Mouse (Mus musculus) brain, embryonic 14.5 days (tissue): ENCODE data around the gene Thbs2. TPM values are rescaled to one million over a fixed set of nuclear protein-coding genes. Genes with fewer than 3 reads are reported as not detected.

Experiments
- DNase-seq: peaks from one replicate; pipeline ENCODE4 v3.0.0-alpha.2; 2011; ENCODE audit warnings: low read depth
- CTCF ChIP-seq: fragments of 200-500 bp; IDR thresholded peaks from 2 replicates; pipeline ENCODE4 v1.5.1; 2012; ENCODE audit warnings: inconsistent platforms, mild to moderate bottlenecking, moderate library complexity, borderline replicate concordance; ENCODE audit not compliant: insufficient read depth, insufficient read length; ENCODE audit errors: extremely low read depth
- POLR2A ChIP-seq: fragments of 200-500 bp; IDR thresholded peaks from 2 replicates; pipeline ENCODE4 v1.6.1; 2012; ENCODE audit warnings: mild to moderate bottlenecking, inconsistent platforms, borderline replicate concordance; ENCODE audit not compliant: poor library complexity, insufficient read depth, insufficient read length, severe bottlenecking; ENCODE audit errors: extremely low read depth
- polyA plus RNA-seq: library from polyadenylated mRNA; depleted of rRNA; stranded (reverse); fragments of >200 nt; gene quantifications from 2 replicates; pipeline ENCODE4 v1.2.3, GENCODE M21; 2012

Thbs2 gene
- polyA plus RNA-seq, 1 experiment, result 7.9 TPM

- DNase-seq, result no peak
- TF ChIP-seq CTCF (no peak), POLR2A (no peak)
Observed at GRCm38 (mm10) chr17:14691901-14692300, 2.1 kb downstream of the Thbs2 start.

DNA sequence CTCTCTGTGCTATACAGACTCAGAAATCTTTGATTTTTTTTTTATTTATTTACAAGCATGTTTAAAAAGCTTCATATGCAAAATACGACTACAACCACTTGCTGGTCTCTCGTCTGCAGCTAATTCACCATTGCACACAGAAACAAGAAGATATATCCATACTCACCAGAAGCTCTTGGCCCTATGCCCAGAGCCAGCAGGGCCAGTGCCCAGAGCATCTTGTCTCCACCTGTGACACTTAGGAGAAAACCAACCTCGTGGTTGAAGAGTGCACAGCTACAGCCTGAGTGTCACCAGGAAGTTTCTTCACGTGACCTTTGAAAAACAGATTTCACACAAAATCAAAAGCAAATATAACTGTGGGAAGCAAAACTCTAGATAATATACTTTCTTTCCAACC, 2.8 kb downstream of the Thbs2 start:
- TF ChIP-seq POLR2A (no peak), CTCF (no peak)
- DNase-seq, result peak; percentile 31

DNA sequence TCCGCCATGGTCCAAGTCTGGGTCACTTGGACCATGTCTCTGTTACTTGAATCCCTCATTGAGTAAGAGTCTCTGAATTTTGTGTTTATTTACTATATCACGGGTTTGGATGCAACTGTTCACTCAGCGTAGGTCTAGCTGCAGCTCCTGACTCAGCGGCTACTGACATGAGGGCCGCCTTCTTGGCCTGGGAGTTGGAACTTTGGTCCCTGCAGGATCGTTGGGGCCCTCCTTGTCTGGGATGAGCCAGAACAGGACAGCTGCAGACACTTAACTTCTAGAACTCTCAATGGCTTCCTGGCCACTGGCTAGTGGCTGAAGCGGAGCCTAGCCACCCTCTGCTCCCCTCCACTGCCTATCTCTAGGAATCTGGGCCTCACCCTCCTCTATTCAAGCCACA, 11.2 kb downstream of the Thbs2 start:
- TF ChIP-seq CTCF (no peak), POLR2A (no peak)

DNA sequence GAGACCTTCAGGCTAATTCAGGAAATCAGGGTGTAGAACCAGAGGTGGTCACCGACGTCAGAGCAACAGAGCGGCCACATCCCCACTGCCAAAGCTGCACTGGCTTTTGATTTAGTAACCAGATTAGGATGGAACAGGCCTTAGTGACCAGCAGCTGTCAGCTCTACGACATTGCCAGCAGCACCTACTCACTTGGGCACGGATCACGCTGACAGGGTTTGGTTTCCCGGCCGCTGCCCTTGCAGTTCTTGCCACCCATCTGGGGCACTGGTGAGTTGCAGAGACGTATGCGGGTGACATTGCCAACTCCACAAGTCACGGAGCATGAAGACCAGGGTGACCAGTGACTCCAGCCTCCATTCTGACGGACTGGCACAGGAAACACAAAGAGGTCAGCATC, 13.0 kb downstream of the Thbs2 start:
- no peak for DNase-seq
- no peak for TF ChIP-seq POLR2A
- no peak for TF ChIP-seq CTCF

More for the DNA sequence above, 11.2 kb downstream of the Thbs2 start:
- no peak for DNase-seq

- no peak for TF ChIP-seq POLR2A
- no peak for TF ChIP-seq CTCF
- no peak for DNase-seq
Observed at GRCm38 (mm10) chr17:14677198-14677597, 16.8 kb downstream of the Thbs2 start.

- TF ChIP-seq POLR2A (no peak), CTCF (no peak)
Observed at GRCm38 (mm10) chr17:14675517-14675916, 18.5 kb downstream of the Thbs2 start.

DNA sequence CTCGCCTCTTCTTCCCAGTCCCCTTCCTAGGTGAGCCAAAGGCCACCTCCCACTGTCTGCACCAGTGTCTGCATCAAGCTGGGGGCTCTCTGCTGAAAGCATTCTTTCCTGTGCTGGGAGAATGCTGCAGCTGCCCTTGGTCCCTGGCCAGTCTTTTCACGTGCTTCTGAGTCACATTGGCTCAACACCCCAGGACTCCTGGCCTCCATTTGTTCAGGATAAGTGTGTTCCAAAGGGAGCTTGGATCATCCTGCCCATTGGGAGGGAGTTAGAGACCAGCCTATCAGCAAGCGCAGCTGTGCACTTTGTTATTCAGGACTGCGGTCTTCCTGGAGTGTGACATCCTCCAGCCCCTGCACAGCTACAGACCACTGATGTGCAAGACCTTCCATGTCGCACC, 21.6 kb downstream of the Thbs2 start:
- DNase-seq, result peak; percentile 48
- TF ChIP-seq POLR2A (no peak), CTCF (no peak)

More at GRCm38 (mm10) chr17:14675517-14675916, 18.5 kb downstream of the Thbs2 start:
- DNase-seq, result no peak

- TF ChIP-seq POLR2A, result no peak
- no peak for TF ChIP-seq CTCF
- no peak for DNase-seq
Observed at GRCm38 (mm10) chr17:14667225-14667624, 26.8 kb downstream of the Thbs2 start.

- no peak for TF ChIP-seq CTCF
- no peak for DNase-seq
Observed at GRCm38 (mm10) chr17:14666451-14666850, 27.6 kb downstream of the Thbs2 start.

- no peak for TF ChIP-seq CTCF
- TF ChIP-seq POLR2A, result no peak
- DNase-seq, result no peak
Observed at GRCm38 (mm10) chr17:14663366-14663765, 30.7 kb downstream of the Thbs2 start.

GRCm38 (mm10) chr17:14662409-14662808, 31.6 kb downstream of the Thbs2 start:
- TF ChIP-seq CTCF (no peak), POLR2A (no peak)
- no peak for DNase-seq

GRCm38 (mm10) chr17:14659746-14660145, 34.3 kb downstream of the Thbs2 start:
- TF ChIP-seq CTCF (no peak), POLR2A (no peak)
- DNase-seq, result no peak

DNA sequence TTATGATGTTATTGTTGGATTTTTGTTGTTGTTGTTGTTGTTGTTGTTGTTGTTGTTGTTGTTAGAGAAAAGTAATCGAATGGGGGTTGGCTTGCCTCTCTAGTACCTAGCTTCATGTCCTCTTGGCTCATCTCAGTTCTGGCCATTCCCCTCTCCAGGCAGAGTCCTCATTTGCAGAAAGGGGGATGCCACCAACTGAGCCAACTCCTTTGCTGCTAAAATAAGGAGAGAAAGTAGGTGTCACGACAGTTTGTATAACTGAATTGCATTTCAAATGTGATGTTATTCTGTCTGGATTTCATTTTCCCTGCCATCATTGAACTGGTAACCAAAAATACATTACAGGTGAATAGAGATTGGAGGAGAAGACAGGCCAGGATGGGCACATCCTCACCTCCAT, 35.9 kb downstream of the Thbs2 start:
- no peak for TF ChIP-seq POLR2A
- no peak for DNase-seq

GRCm38 (mm10) chr17:14657123-14657522, 36.9 kb downstream of the Thbs2 start:
- TF ChIP-seq POLR2A (no peak), CTCF (no peak)
- DNase-seq, result no peak
